Mouse (Mus musculus): ENCODE measurements around the gene Acad12. TPM values are rescaled to one million over a fixed set of nuclear protein-coding genes. Genes with fewer than 3 reads are reported as not detected.

Acad12 gene
- polyA plus RNA-seq, 1 experiment: 47.0 TPM

GRCm38 (mm10) chr5:121592064-121592815 is 26.5 kb downstream of the Acad12 start:
- H3K4me1 ChIP-seq (ENCODE audit: control insufficient read depth, insufficient read depth, low read length): peaks cover 12% of the 10 kb centered on the region; the same call in 1 of the 2 replicates
- TF ChIP-seq POLR2A (IDR thresholded peaks at IDR 0.05; ENCODE audit: low read depth, low read length) (no peak), CTCF (conservative IDR thresholded peaks at IDR 0.05; ENCODE audit: insufficient read depth, insufficient read length, low read depth, low read length) (no peak)
- no peaks in the 10 kb centered on the region for H3K27me3 ChIP-seq (replicated peaks; ENCODE audit: control insufficient read depth, insufficient read depth, low read length)
- no peaks in the 10 kb centered on the region for H3K36me3 ChIP-seq (ENCODE audit: control insufficient read depth, insufficient read depth, low read length)
- DNase-seq: peak; percentile 43
- 44% methylated on average over 11 of the region's 11 CpGs for WGBS
- H3K27ac ChIP-seq (ENCODE audit: insufficient read depth, low read depth, low read length): peak overlapping the region; percentile 9; the same call in 1 of the 2 replicates
- H3K4me3 ChIP-seq (ENCODE audit: insufficient read depth, low read depth, low read length): peak overlapping the region; percentile 73

- Histone ChIP-seq H3K27ac (ENCODE audit: insufficient read depth, low read depth, low read length) (no peak overlapping the region), H3K4me3 (ENCODE audit: insufficient read depth, low read depth, low read length) (no peak overlapping the region), H3K27me3 (replicated peaks; ENCODE audit: control insufficient read depth, insufficient read depth, low read length) (no peaks in the 10 kb centered on the region), H3K36me3 (ENCODE audit: control insufficient read depth, insufficient read depth, low read length) (no peaks in the 10 kb centered on the region), H3K4me1 (ENCODE audit: control insufficient read depth, insufficient read depth, low read length) (peaks cover 12% of the 10 kb centered on the region; the same call in 1 of the 2 replicates)
- no peak for DNase-seq
- WGBS: 50% methylated on average over 11 of the region's 11 CpGs
- TF ChIP-seq CTCF (conservative IDR thresholded peaks at IDR 0.05; ENCODE audit: insufficient read depth, insufficient read length, low read depth, low read length): no peak
- TF ChIP-seq POLR2A (IDR thresholded peaks at IDR 0.05; ENCODE audit: low read depth, low read length): no peak
These were observed 27.2 kb downstream of the Acad12 start for GRCm38 (mm10) chr5:121591417-121592063.

- DNase-seq: no peak
- Histone ChIP-seq H3K36me3 (ENCODE audit: control insufficient read depth, insufficient read depth, low read length) (no peaks in the 10 kb centered on the region), H3K4me3 (ENCODE audit: insufficient read depth, low read depth, low read length) (no peak overlapping the region), H3K27ac (ENCODE audit: insufficient read depth, low read depth, low read length) (no peak overlapping the region), H3K4me1 (ENCODE audit: control insufficient read depth, insufficient read depth, low read length) (peaks cover 20% of the 10 kb centered on the region), H3K27me3 (replicated peaks; ENCODE audit: control insufficient read depth, insufficient read depth, low read length) (no peaks in the 10 kb centered on the region)
- TF ChIP-seq CTCF (conservative IDR thresholded peaks at IDR 0.05; ENCODE audit: insufficient read depth, insufficient read length, low read depth, low read length) (no peak), POLR2A (IDR thresholded peaks at IDR 0.05; ENCODE audit: low read depth, low read length) (no peak)
- WGBS: 89% methylated on average over 6 of the region's 6 CpGs
These were observed 28.8 kb downstream of the Acad12 start for GRCm38 (mm10) chr5:121589928-121590327.

GRCm38 (mm10) chr5:121586400-121587039 is 32.2 kb downstream of the Acad12 start:
- 38% methylated on average over 6 of the region's 6 CpGs for WGBS
- Histone ChIP-seq H3K27ac (ENCODE audit: insufficient read depth, low read depth, low read length) (peak overlapping the region; percentile 14), H3K4me1 (ENCODE audit: control insufficient read depth, insufficient read depth, low read length) (peaks cover 15% of the 10 kb centered on the region), H3K36me3 (ENCODE audit: control insufficient read depth, insufficient read depth, low read length) (no peaks in the 10 kb centered on the region), H3K4me3 (ENCODE audit: insufficient read depth, low read depth, low read length) (no peak overlapping the region), H3K27me3 (replicated peaks; ENCODE audit: control insufficient read depth, insufficient read depth, low read length) (no peaks in the 10 kb centered on the region)
- peak; percentile 68 for DNase-seq
- TF ChIP-seq CTCF (conservative IDR thresholded peaks at IDR 0.05; ENCODE audit: insufficient read depth, insufficient read length, low read depth, low read length) (no peak), POLR2A (IDR thresholded peaks at IDR 0.05; ENCODE audit: low read depth, low read length) (no peak)

GRCm38 (mm10) chr5:121585699-121586098 is 33.0 kb downstream of the Acad12 start:
- Histone ChIP-seq H3K27ac (ENCODE audit: insufficient read depth, low read depth, low read length) (peak overlapping the region; percentile 10; the same call in 1 of the 2 replicates), H3K36me3 (ENCODE audit: control insufficient read depth, insufficient read depth, low read length) (no peaks in the 10 kb centered on the region), H3K4me1 (ENCODE audit: control insufficient read depth, insufficient read depth, low read length) (peaks cover 13% of the 10 kb centered on the region), H3K27me3 (replicated peaks; ENCODE audit: control insufficient read depth, insufficient read depth, low read length) (no peaks in the 10 kb centered on the region), H3K4me3 (ENCODE audit: insufficient read depth, low read depth, low read length) (no peak overlapping the region)
- TF ChIP-seq POLR2A (IDR thresholded peaks at IDR 0.05; ENCODE audit: low read depth, low read length) (no peak), CTCF (conservative IDR thresholded peaks at IDR 0.05; ENCODE audit: insufficient read depth, insufficient read length, low read depth, low read length) (no peak)
- WGBS: 90% methylated on average over 5 of the region's 5 CpGs
- DNase-seq: no peak

GRCm38 (mm10) chr5:121585005-121585404 is 33.7 kb downstream of the Acad12 start:
- Histone ChIP-seq H3K27me3 (replicated peaks; ENCODE audit: control insufficient read depth, insufficient read depth, low read length) (no peaks in the 10 kb centered on the region), H3K27ac (ENCODE audit: insufficient read depth, low read depth, low read length) (no peak overlapping the region), H3K4me3 (ENCODE audit: insufficient read depth, low read depth, low read length) (no peak overlapping the region), H3K4me1 (ENCODE audit: control insufficient read depth, insufficient read depth, low read length) (peaks cover 13% of the 10 kb centered on the region), H3K36me3 (ENCODE audit: control insufficient read depth, insufficient read depth, low read length) (peaks cover 2% of the 10 kb centered on the region; the same call in 1 of the 2 replicates)
- 94% methylated on average over 10 of the region's 10 CpGs for WGBS
- TF ChIP-seq CTCF (conservative IDR thresholded peaks at IDR 0.05; ENCODE audit: insufficient read depth, insufficient read length, low read depth, low read length) (no peak), POLR2A (IDR thresholded peaks at IDR 0.05; ENCODE audit: low read depth, low read length) (no peak)
- DNase-seq: no peak
